Comparison of ENCODE assay signal across 13 mouse cellular contexts in the genomic region with DNA sequence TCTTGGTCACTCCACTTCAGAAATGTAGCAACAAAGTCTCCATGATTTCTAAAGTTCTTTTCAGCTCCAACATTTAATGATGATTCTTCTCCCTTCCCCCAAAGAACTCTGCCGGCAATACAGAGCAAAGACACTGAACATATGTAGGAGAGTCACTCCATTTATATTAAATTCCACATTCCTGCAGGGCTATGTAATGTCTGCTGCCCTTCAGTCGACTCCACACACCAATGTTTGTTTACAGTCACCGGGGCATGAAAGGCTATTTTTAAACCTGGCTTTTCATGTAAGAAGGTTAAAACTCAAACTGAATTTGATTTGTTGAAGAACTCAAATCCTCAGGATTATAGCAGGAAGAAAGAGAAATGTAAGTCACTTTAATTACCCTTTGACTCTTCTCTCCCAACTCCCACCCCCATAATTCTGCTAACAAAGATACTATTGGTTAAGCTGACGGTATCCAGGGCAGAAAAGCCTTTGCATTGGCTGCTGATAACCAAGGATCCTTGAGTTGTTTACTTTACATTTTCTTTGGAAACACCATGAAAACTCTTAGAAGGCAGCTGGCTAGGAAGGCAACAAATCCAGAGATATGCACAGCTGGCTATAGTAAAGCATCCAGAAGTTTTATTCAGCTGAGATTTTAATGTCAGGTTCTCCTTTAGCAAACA.
DNase-seq lines count a peak whose midpoint lies in the region; ATAC-seq lines count a peak whose summit lies in the region.
"Had no signal": no experiment of that assay in that cellular context is flagged by ENCODE, and none has a peak within 500 bp of the region (broad histone marks: within the 10 kb centered on the region; RNA-seq: fewer than 3 reads in every experiment).

No protein-coding gene starts in this region.

- H3K4me2 ChIP-seq in lung, embryonic 16.5 days (ENCODE audit: low read depth, low read length): peak overlapping the region; percentile 26; the same call in 1 of the 2 replicates
- H3K4me2 ChIP-seq in embryonic facial prominence, embryonic 14.5 days (ENCODE audit: low read depth, low read length): no peak overlapping the region
- peak overlapping the region; percentile 16 for H3K4me2 ChIP-seq in stomach, embryonic 16.5 days (ENCODE audit: low read depth, low read length)
- H3K4me2 ChIP-seq: midbrain, embryonic 15.5 days had no signal

- peak; percentile 90 for ATAC-seq in lung, embryonic 16.5 days (ENCODE audit: low read depth)
- ATAC-seq in embryonic facial prominence, embryonic 14.5 days (ENCODE audit: low read depth): peak; percentile 84; the same call in 1 of the 2 replicates
- peak; percentile 87 for ATAC-seq in stomach, embryonic 16.5 days (ENCODE audit: insufficient read depth, low FRiP score)
- ATAC-seq in frontal cortex, adult (ENCODE audit: low TSS enrichment): no peak
- ATAC-seq: activated CD4-positive, CD25-positive, alpha-beta regulatory T cell, adult 4 months; midbrain, embryonic 15.5 days had no signal

- WGBS in lung, embryonic 16.5 days: 3% methylated on average over 4 of the region's 4 CpGs
- 13% methylated on average over 4 of the region's 4 CpGs for WGBS in embryonic facial prominence, embryonic 14.5 days
- 4% methylated on average over 4 of the region's 4 CpGs for WGBS in stomach, embryonic 16.5 days

- no peaks in the 10 kb centered on the region for H3K9me3 ChIP-seq in lung, embryonic 16.5 days (ENCODE audit: control insufficient read depth, low read length)
- H3K9me3 ChIP-seq in embryonic facial prominence, embryonic 14.5 days (ENCODE audit: control insufficient read depth, low read length): no peaks in the 10 kb centered on the region
- no peaks in the 10 kb centered on the region for H3K9me3 ChIP-seq in stomach, embryonic 16.5 days (replicated peaks; ENCODE audit: control insufficient read depth, low read length)
- H3K9me3 ChIP-seq: midbrain, embryonic 15.5 days had no signal

- no peak overlapping the region for H3K4me3 ChIP-seq in lung, embryonic 16.5 days (ENCODE audit: low read length)
- H3K4me3 ChIP-seq in embryonic facial prominence, embryonic 14.5 days (ENCODE audit: low read depth, low read length): no peak overlapping the region
- no peak overlapping the region for H3K4me3 ChIP-seq in stomach, embryonic 16.5 days (replicated peaks; ENCODE audit: low read length)
- H3K4me3 ChIP-seq: midbrain, embryonic 15.5 days had no signal

- intact Hi-C loops in left cerebral cortex, postnatal 25 days (cut with DNase I): no loop called here

- H3K27ac ChIP-seq in lung, embryonic 16.5 days (ENCODE audit: low read length): peak overlapping the region; percentile 55; the same call in 1 of the 2 replicates
- H3K27ac ChIP-seq in embryonic facial prominence, embryonic 14.5 days (replicated peaks; ENCODE audit: low read depth, low read length): no peak overlapping the region
- peak overlapping the region; percentile 56 for H3K27ac ChIP-seq in stomach, embryonic 16.5 days (ENCODE audit: low read length)
- H3K27ac ChIP-seq: midbrain, embryonic 15.5 days had no signal

- peaks cover 8% of the 10 kb centered on the region for H3K4me1 ChIP-seq in lung, embryonic 16.5 days (replicated peaks; ENCODE audit: control insufficient read depth, insufficient read depth, low read length)
- no peaks in the 10 kb centered on the region for H3K4me1 ChIP-seq in embryonic facial prominence, embryonic 14.5 days (ENCODE audit: control insufficient read depth, insufficient read depth, low read length)
- H3K4me1 ChIP-seq in stomach, embryonic 16.5 days (ENCODE audit: control insufficient read depth, insufficient read depth, low read length): no peaks in the 10 kb centered on the region; the same call in 1 of the 2 replicates
- H3K4me1 ChIP-seq: midbrain, embryonic 15.5 days had no signal

- H3K9ac ChIP-seq in lung, embryonic 16.5 days (ENCODE audit: low read length): no peak overlapping the region
- no peak overlapping the region for H3K9ac ChIP-seq in embryonic facial prominence, embryonic 14.5 days (ENCODE audit: low read depth, low read length)
- no peak overlapping the region for H3K9ac ChIP-seq in stomach, embryonic 16.5 days (ENCODE audit: low read length)
- H3K9ac ChIP-seq: midbrain, embryonic 15.5 days had no signal

- H3K36me3 ChIP-seq in lung, embryonic 16.5 days (ENCODE audit: control insufficient read depth, insufficient read depth, low read length): no peaks in the 10 kb centered on the region
- no peaks in the 10 kb centered on the region for H3K36me3 ChIP-seq in embryonic facial prominence, embryonic 14.5 days (ENCODE audit: control insufficient read depth, insufficient read depth, low read length)
- H3K36me3 ChIP-seq in stomach, embryonic 16.5 days (ENCODE audit: control insufficient read depth, insufficient read depth, low read length): no peaks in the 10 kb centered on the region
- H3K36me3 ChIP-seq: midbrain, embryonic 15.5 days had no signal

- no peak for DNase-seq in lung, adult 18-20 months
- peak; percentile 79 for DNase-seq in embryonic facial prominence, embryonic 14.5 days (ENCODE audit: low spot score)
- DNase-seq in kidney, adult 9 months: peak; percentile 26
- no peak for DNase-seq in left cerebral cortex, postnatal 25 days (ENCODE audit: low spot score in 2 of 2)
- DNase-seq in liver: no peak
- DNase-seq: gastrocnemius, postnatal 14 days; spleen, adult 18-20 months; thymus, postnatal 25 days had no signal

- H3K27me3 ChIP-seq in lung, embryonic 16.5 days (ENCODE audit: control insufficient read depth, insufficient read depth, low read depth, low read length): no peaks in the 10 kb centered on the region
- no peaks in the 10 kb centered on the region for H3K27me3 ChIP-seq in embryonic facial prominence, embryonic 14.5 days (replicated peaks; ENCODE audit: control insufficient read depth, insufficient read depth, low read length)
- H3K27me3 ChIP-seq in stomach, embryonic 16.5 days (ENCODE audit: control insufficient read depth, insufficient read depth, low read length): no peaks in the 10 kb centered on the region
- H3K27me3 ChIP-seq: midbrain, embryonic 15.5 days had no signal

Comparison
In these comparisons a context has a peak if more than half of its experiments do, and no peak if none do; other contexts are left out.
1. DNase-seq: peak in embryonic facial prominence, embryonic 14.5 days (single experiment) and kidney, adult 9 months (single experiment); none in lung, adult 18-20 months (0 of 2), left cerebral cortex, postnatal 25 days (0 of 2) and liver (single experiment).